Mouse (Mus musculus): Measurements from ENCODE around the gene Tmem268. TPM values are rescaled to one million over a fixed set of nuclear protein-coding genes. Genes with fewer than 3 reads are reported as not detected.

Tmem268 gene
- polyA plus RNA-seq, 1 experiment from 2014 or later = 4.1 TPM

DNA sequence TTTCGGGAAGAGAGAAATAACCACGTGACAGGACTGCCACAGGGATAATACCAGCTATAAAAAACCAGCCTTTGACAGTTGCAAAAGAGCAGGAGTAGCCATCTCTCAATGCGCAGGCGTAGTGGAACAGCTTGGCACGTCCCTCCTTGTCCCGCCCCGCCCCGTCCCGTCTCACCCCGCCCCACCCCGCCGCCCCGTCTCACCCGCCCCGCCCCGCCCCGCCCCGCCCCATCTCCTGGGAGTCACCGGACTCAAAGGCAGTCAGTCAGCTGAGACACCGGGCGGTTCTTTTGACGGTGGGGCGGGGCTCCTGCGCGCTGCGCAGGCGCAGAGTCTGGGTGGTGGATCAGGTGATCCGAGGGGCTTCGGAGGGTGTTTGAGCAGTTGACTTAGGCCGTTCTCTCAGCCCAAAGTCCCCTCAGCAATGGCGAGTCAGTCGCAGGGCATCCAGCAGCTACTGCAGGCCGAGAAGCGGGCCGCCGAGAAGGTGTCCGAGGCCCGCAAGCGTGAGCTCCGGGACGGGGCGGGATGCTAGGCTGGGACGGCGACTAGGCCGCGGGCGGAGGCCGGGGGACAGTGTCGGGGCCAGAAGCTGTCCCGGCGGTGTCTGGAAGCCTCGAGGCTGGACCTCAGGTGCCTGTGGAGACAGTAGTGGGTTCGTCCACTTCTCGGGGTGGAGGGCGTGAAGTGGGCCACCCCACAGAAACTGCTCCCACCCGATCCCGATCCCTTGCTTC lies 13.9 kb upstream of the Tmem268 start, which contains the start of gene Atp6v1g1:
Gene Atp6v1g1 (plus strand): TSS at position 279 of the 737 bp plus-strand sequence.
- Histone ChIP-seq H3K9me3 (no peaks in the 10 kb centered on the region), H3K4me1 (replicated peaks) (peaks cover 35% of the 10 kb centered on the region), H3K36me3 (peaks cover 11% of the 10 kb centered on the region), H3K9ac (peak within 1 kb of the TSS; percentile 92), H3K27me3 (no peaks in the 10 kb centered on the region), H3K4me2 (peak within 1 kb of the TSS; percentile 64), H3K4me3 (peak within 1 kb of the TSS; percentile 89), H3K27ac (replicated peaks) (peak within 1 kb of the TSS; percentile 89)
- ATAC-seq (ENCODE audit: low FRiP score, low read depth) = peak; percentile 97
- under 1% methylated on average over 55 of the region's 57 CpGs for WGBS

DNA sequence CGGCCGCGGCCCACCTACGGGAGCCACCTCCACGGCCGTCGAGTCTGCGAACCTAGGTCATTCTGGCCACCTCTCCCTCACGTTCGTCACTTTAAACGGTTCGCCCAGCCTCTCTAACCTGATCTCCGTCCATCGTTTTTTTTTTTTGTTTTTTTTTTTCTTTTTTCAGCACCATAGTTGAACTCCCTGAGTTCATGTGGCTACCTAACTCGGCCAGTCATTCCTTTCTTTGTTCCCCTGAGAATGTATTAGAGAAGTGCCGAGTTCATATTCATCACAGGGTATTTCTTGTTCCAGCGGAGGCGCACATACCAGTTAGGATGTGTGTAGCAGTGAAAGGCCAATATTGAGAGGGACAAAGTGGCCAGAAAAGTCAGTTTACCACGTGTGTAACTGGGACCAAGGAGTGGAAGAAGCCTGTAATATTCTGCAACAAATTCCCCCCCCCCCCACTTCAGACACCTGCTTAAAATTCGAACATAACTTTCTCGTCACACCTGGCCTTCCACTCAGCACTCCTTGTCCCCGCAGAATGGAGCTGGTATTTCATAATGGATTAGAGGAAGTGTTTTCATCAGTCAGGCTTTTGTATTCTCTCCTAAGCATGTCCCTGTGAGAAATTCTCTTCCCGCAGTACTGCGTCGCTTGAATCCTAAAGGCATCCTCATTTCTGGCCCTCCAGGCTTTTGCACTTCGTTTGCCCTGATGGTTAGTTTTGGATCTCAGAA lies 13.2 kb upstream of the Tmem268 start:
- 11% methylated on average over 26 of the region's 26 CpGs for WGBS

DNA sequence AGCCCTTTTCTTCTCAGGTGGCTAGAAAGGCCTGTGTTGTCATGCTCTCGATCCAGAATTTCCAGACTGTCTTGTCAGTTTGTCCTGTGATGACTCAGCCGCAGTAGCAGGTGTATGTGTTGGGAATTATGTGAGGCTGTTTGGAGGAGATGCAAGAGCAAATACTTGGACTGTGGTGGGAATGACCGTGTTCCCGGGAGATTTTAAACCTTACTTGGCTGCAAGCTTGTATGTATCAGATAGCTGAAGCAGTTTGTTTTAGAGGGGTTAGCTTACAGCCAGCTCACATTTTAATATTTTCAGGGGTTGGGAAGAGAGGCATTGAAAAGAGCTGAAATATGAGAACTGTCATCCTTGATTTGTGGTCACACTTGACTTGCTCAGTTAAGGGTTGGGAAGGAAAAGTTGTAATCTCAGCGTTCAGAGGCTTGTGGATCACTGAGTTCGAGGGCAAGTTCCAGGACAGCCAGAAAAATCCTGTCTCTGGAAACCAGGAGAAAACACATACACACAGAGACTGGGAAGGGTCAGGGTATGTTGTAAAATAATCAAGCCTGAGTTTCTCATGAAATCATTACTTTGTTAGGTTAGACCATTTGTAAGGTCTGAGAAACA lies 12.0 kb upstream of the Tmem268 start:
- H3K27me3 ChIP-seq = no peaks in the 10 kb centered on the region
- ATAC-seq (ENCODE audit: low FRiP score, low read depth) = no peak
- no peaks in the 10 kb centered on the region for H3K9me3 ChIP-seq
- peak overlapping the region; percentile 64 for H3K4me2 ChIP-seq
- H3K9ac ChIP-seq = no peak overlapping the region
- WGBS = 86% methylated on average over 6 of the region's 6 CpGs
- peaks cover 22% of the 10 kb centered on the region for H3K36me3 ChIP-seq
- H3K4me1 ChIP-seq (replicated peaks) = peaks cover 35% of the 10 kb centered on the region
- no peak overlapping the region for H3K4me3 ChIP-seq
- no peak overlapping the region for H3K27ac ChIP-seq (replicated peaks)

More for the DNA sequence above, 13.2 kb upstream of the Tmem268 start:
- Histone ChIP-seq H3K9me3 (no peaks in the 10 kb centered on the region), H3K4me3 (peak overlapping the region; percentile 89), H3K27ac (replicated peaks) (peak overlapping the region; percentile 89), H3K4me1 (replicated peaks) (peaks cover 35% of the 10 kb centered on the region), H3K9ac (peak overlapping the region; percentile 92), H3K27me3 (no peaks in the 10 kb centered on the region), H3K4me2 (peak overlapping the region; percentile 64), H3K36me3 (peaks cover 11% of the 10 kb centered on the region)
- ATAC-seq (ENCODE audit: low FRiP score, low read depth) = no peak

DNA sequence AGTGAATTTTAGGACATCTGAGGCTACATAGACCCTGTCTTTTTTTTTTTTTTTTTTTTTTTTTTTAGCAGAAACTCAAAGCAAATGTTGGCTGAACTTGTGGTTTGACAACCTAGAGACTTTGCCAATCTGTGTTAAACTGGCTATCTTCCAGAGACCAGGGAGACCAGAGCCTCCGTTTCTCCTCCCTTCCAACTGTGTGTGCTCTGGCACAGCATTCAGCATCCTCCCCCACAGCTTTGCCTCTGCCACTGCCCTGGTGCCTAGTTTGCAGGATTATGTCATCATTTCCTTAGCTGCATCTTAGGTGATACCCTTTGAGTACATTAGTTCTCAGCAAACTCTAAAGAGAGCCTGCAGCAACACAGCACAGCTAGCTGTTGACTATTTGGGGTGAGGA lies 10.8 kb upstream of the Tmem268 start:
- Histone ChIP-seq H3K27ac (replicated peaks) (no peak overlapping the region), H3K9ac (no peak overlapping the region), H3K36me3 (peaks cover 35% of the 10 kb centered on the region), H3K9me3 (no peaks in the 10 kb centered on the region), H3K4me2 (no peak overlapping the region), H3K4me3 (no peak overlapping the region), H3K4me1 (replicated peaks) (peaks cover 35% of the 10 kb centered on the region), H3K27me3 (no peaks in the 10 kb centered on the region)
- WGBS = 48% methylated on average over 1 of the region's 1 CpGs
- no peak for ATAC-seq (ENCODE audit: low FRiP score, low read depth)

DNA sequence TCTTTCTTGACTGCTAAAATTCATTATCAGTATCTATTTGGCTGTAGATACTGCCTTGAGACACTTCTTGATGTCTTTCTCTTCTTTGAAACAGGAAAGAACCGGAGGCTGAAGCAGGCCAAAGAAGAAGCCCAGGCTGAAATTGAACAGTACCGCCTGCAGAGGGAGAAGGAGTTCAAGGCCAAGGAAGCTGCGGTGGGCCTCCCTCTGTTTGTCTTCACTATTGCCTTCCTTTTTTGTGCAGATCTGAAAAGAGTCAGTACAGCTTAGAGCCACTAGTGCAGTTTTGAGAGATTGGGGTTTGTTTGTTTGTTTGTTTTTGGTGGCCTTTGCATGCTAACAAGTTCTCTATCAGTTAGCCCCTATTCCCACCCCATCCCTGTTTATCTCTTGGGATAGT lies 10.1 kb upstream of the Tmem268 start:
- WGBS = 92% methylated on average over 3 of the region's 3 CpGs
- Histone ChIP-seq H3K36me3 (peaks cover 38% of the 10 kb centered on the region), H3K4me1 (replicated peaks) (peaks cover 35% of the 10 kb centered on the region)

DNA sequence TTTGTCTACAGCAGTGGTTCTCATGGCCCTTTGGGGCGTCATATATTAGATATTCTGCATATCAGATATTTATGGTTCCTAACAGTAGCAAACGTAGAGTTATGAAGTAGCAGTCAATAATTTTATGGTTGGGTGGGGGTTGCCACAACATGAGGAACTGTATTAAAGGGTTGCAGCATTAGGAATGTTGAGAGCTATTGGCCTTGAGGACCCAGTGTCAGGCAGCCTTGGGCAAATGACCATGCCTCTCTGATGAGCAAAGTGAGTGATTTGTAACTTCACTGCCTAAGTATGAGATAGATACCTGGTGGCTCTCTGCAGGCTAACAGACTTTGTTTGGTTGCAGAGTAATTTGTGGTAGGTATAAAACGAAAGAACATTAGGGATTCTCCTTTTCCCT lies 7.7 kb upstream of the Tmem268 start:
- no peak overlapping the region for H3K9ac ChIP-seq
- no peak for ATAC-seq (ENCODE audit: low FRiP score, low read depth)
- peaks cover 44% of the 10 kb centered on the region for H3K36me3 ChIP-seq
- no peak overlapping the region for H3K27ac ChIP-seq (replicated peaks)
- no peaks in the 10 kb centered on the region for H3K9me3 ChIP-seq
- peaks cover 24% of the 10 kb centered on the region for H3K4me1 ChIP-seq (replicated peaks)
- H3K27me3 ChIP-seq = no peaks in the 10 kb centered on the region
- H3K4me3 ChIP-seq = no peak overlapping the region
- H3K4me2 ChIP-seq = no peak overlapping the region
- WGBS = 96% methylated on average over 3 of the region's 3 CpGs

More for the DNA sequence above, 10.1 kb upstream of the Tmem268 start:
- ATAC-seq (ENCODE audit: low FRiP score, low read depth) = no peak
- Histone ChIP-seq H3K27me3 (no peaks in the 10 kb centered on the region), H3K27ac (replicated peaks) (no peak overlapping the region), H3K9me3 (no peaks in the 10 kb centered on the region), H3K9ac (no peak overlapping the region), H3K4me3 (no peak overlapping the region), H3K4me2 (no peak overlapping the region)

DNA sequence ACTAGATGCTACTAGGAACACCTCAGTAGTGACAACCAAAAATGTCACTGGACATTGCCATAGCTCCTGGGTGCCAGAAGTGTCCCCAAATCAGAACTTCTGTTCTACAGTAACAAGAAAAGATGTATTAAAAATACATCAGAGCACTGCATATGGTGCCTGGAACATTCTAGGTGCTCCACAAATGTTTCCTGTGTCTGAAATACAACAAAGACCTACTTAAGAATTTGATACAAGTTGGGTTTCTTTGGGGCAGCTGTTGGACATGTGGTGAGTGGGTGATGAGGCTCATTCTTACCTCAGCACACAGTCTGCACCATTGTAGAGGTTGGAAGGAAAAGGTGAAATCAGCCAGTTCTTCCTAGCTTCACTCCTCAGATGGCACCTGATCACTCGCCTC lies 5.7 kb upstream of the Tmem268 start:
- Histone ChIP-seq H3K27ac (replicated peaks) (no peak overlapping the region), H3K9me3 (no peaks in the 10 kb centered on the region), H3K4me1 (replicated peaks) (peaks cover 14% of the 10 kb centered on the region), H3K9ac (no peak overlapping the region), H3K27me3 (no peaks in the 10 kb centered on the region), H3K4me2 (no peak overlapping the region), H3K4me3 (no peak overlapping the region), H3K36me3 (peaks cover 44% of the 10 kb centered on the region)
- ATAC-seq (ENCODE audit: low FRiP score, low read depth) = no peak
- WGBS = 95% methylated on average over 1 of the region's 1 CpGs

DNA sequence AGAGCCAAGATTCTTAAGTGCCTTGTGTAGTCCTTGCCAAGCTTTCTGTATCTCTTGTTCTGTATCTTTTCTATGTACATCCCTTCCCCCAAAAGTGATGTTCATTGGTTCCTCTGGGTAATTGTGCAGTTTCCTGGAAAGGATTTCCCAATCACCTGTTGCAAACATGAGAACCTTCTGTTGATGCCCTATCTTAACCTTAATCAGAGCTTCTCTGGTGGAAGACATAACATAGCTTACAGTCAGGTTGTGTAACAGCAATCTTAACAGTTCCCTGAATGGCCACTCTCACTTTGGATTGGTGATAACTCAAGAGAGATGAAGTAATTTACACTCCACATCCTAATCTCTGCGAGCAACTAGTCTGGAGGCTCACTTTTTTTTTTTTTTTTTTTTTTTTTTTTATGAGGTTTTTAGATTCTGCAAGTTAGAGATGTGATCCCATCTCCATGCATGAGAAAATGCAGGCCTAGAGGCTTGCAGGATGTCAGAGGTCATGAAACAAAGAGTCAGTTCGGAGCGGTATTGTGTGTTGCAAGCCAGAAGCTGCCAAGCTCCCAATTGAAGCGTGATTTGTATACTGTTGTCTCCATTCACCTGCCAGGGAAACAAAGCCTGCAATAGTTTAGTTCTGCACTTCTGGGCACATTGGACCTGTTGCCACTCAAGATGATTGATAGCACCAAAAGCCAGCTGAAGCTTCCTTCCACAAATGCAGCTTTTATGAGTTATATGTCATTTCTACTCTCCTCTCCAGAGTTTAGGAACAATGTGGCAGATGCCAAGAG lies 4.6 kb upstream of the Tmem268 start:
- Histone ChIP-seq H3K27ac (replicated peaks) (no peak overlapping the region), H3K9ac (no peak overlapping the region), H3K4me2 (no peak overlapping the region), H3K27me3 (no peaks in the 10 kb centered on the region), H3K36me3 (peaks cover 41% of the 10 kb centered on the region), H3K4me1 (replicated peaks) (peaks cover 17% of the 10 kb centered on the region), H3K4me3 (no peak overlapping the region), H3K9me3 (no peaks in the 10 kb centered on the region)
- 26% methylated on average over 4 of the region's 4 CpGs for WGBS
- no peak for ATAC-seq (ENCODE audit: low FRiP score, low read depth)

DNA sequence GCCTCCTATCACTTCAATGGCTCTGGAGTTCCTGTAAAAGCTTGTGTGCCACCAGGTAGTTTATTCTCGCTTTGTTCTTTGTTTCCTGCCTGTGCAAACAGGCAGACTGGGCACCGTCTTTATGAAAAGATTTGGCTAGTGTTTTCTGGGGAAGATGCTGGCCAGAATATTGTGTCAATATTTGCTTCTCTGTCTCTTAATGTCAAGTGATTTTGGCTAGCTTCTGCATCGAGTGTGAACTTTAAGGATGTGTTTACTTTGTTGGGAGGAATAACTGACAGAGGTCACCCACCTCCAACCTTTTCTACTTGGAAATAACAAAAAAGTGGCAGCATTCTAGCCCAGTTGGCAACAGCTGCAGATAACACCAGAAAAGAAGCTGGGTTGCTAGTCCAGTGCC lies 4.0 kb upstream of the Tmem268 start:
- Histone ChIP-seq H3K9me3 (no peaks in the 10 kb centered on the region), H3K4me3 (no peak overlapping the region), H3K9ac (no peak overlapping the region), H3K4me2 (no peak overlapping the region), H3K36me3 (peaks cover 34% of the 10 kb centered on the region), H3K4me1 (replicated peaks) (peaks cover 23% of the 10 kb centered on the region), H3K27ac (replicated peaks) (no peak overlapping the region), H3K27me3 (no peaks in the 10 kb centered on the region)
- no peak for ATAC-seq (ENCODE audit: low FRiP score, low read depth)
- WGBS = 22% methylated on average over 3 of the region's 3 CpGs

DNA sequence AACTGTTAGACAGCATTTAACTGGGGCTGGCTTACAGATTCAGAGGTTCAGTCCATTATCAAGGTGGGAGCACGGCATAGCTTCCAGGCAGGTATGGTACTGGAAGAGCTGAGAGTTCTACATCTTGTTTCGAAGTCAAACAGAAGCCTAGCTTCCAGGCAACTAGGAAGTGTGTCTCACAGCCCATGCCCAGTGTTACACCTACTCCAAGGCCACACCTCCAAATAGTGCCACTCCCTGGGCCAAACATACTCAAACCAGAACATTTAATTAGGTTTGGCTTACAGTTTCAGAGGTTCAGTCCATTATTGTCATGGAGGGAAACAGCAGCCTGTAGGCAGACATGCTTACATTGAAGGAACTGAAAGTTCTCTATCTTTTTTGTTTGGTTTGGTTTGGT lies 3.5 kb upstream of the Tmem268 start:
- Histone ChIP-seq H3K27ac (replicated peaks) (no peak overlapping the region), H3K9ac (no peak overlapping the region), H3K4me1 (replicated peaks) (peaks cover 26% of the 10 kb centered on the region), H3K36me3 (peaks cover 33% of the 10 kb centered on the region), H3K9me3 (no peaks in the 10 kb centered on the region), H3K4me2 (no peak overlapping the region), H3K27me3 (no peaks in the 10 kb centered on the region), H3K4me3 (no peak overlapping the region)
- ATAC-seq (ENCODE audit: low FRiP score, low read depth) = no peak
- 91% methylated on average over 2 of the region's 2 CpGs for WGBS

DNA sequence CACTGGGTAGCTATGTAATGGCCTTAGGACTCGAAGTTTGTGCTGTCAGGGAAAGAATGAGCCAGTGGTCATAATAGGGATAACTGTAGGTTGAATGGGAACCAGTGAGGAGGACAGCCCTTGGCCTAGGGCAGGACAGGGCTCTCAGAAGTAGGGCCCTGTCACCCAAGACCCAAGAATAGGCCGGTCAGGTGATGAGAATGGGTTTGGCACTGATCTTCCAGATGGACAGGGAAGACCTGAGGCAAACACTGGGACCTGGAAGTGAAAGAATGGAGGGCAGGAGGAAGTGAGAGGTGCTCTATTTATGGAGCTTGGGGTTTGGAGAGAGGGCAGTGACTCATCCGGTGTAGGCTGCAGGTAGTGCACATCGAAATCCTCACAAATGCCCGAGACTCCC lies 1.9 kb upstream of the Tmem268 start:
- H3K4me1 ChIP-seq (replicated peaks) = peaks cover 26% of the 10 kb centered on the region
- H3K27ac ChIP-seq (replicated peaks) = no peak overlapping the region
- no peak for ATAC-seq (ENCODE audit: low FRiP score, low read depth)
- no peak overlapping the region for H3K9ac ChIP-seq
- WGBS = 67% methylated on average over 5 of the region's 5 CpGs
- H3K4me3 ChIP-seq = no peak overlapping the region
- no peaks in the 10 kb centered on the region for H3K9me3 ChIP-seq
- no peak overlapping the region for H3K4me2 ChIP-seq
- peaks cover 21% of the 10 kb centered on the region for H3K36me3 ChIP-seq
- no peaks in the 10 kb centered on the region for H3K27me3 ChIP-seq

Measured in hindbrain, embryonic 15.5 days (tissue).